Mouse (Mus musculus): ENCODE data around the gene Zfp780b. TPM values are rescaled to one million over a fixed set of nuclear protein-coding genes. Genes with fewer than 3 reads are reported as not detected.
"Not testable (repeated sequence)": the region's sequence is repeated elsewhere in the genome, so short reads cannot be mapped to it uniquely, and the experiment has no call there.

Gene Zfp780b
- polyA plus RNA-seq, 1 experiment from 2014 or later: 24.2 TPM

DNA sequence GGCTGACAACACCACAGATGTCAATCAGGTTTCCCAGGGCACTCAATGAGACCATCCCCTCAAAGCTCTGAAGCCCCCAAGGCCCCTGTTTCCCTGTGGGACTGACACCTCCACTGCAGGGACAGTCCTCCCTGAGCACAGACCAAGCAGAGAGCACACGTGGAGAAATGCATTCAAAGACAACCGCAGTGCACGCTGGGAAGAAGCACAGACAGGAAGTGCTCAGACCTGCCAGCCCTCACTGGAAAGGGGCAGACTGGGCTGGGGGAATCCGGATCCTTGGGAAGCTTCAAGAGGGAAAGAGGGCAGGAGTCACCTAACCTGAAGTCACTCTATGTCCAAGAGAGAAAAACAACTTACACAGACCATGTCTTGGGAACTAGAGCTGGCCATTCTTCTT is 51.9 kb downstream of the Zfp780b start:
- not testable (repeated sequence) for H3K9ac ChIP-seq; H3K27me3 ChIP-seq; H3K4me2 ChIP-seq (replicated peaks); ATAC-seq (ENCODE audit: low FRiP score, low read depth); H3K27ac ChIP-seq; H3K4me1 ChIP-seq; H3K9me3 ChIP-seq; H3K4me3 ChIP-seq
- peaks cover 17% of the 10 kb centered on the region for H3K36me3 ChIP-seq
- WGBS: 50% methylated on average over 4 of the region's 4 CpGs

DNA sequence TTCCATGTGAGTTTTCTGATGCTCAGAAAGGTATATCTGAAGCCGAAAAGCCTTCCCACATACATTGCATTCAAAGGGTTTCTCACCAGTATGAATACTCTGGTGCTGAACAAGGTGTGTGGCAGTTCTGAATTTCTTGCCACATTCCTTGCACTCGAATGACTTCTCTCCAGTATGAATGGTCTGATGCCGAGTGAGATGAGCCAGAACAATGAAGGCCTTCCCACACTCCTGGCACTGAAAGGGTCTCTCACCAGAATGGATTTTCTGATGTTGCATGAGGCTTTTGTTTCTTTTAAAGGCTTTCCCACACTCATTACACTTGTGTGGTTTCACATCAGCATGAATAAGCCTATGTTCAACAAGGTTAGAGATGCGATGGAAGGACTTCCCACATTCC is 68.0 kb downstream of the Zfp780b start:
- not testable (repeated sequence) for H3K4me2 ChIP-seq (replicated peaks); H3K4me1 ChIP-seq; H3K27ac ChIP-seq; H3K27me3 ChIP-seq; ATAC-seq (ENCODE audit: low FRiP score, low read depth); H3K9me3 ChIP-seq; H3K9ac ChIP-seq; H3K4me3 ChIP-seq
- H3K36me3 ChIP-seq: peaks cover 47% of the 10 kb centered on the region
- 86% methylated on average over 4 of the region's 4 CpGs for WGBS

Other genes starting within 250 kb of the Zfp780b start
- 47.5 TPM in 2 replicates for gene Zfp60, start 247.8 kb downstream of the Zfp780b start, polyA plus RNA-seq (2015; fragmentation: Nextera tagmentation; extraction: Ambion mirVana)
- 2.7 TPM in 2 replicates for gene Zfp626, start 172.0 kb downstream of the Zfp780b start, polyA plus RNA-seq (2015; fragmentation: Nextera tagmentation; extraction: Ambion mirVana)
- 9.1 and 10.2 TPM in 2 replicates for gene Zfp59, start 140.6 kb downstream of the Zfp780b start, polyA plus RNA-seq (2015; fragmentation: Nextera tagmentation; extraction: Ambion mirVana)
- 3.4 and 3.6 TPM in 2 replicates for gene Zfp607a, start 121.6 kb downstream of the Zfp780b start, polyA plus RNA-seq (2015; fragmentation: Nextera tagmentation; extraction: Ambion mirVana)
- gene Zfp974, start 49.7 kb downstream of the Zfp780b start, polyA plus RNA-seq (2015; fragmentation: Nextera tagmentation; extraction: Ambion mirVana): 10.0 and 12.0 TPM in 2 replicates
- 4.9 and 5.2 TPM in 2 replicates for gene Zfp850, start 34.9 kb upstream of the Zfp780b start, polyA plus RNA-seq (2015; fragmentation: Nextera tagmentation; extraction: Ambion mirVana)
- gene Psmc4, start 70.9 kb upstream of the Zfp780b start, polyA plus RNA-seq (2015; fragmentation: Nextera tagmentation; extraction: Ambion mirVana): 340 and 343 TPM in 2 replicates
- 0.37 and 0.74 TPM in 2 replicates for gene Fcgbp, start 92.1 kb upstream of the Zfp780b start, polyA plus RNA-seq (2015; fragmentation: Nextera tagmentation; extraction: Ambion mirVana)
- gene 9530053A07Rik, start 150.3 kb upstream of the Zfp780b start, polyA plus RNA-seq (2015; fragmentation: Nextera tagmentation; extraction: Ambion mirVana): 0.03 TPM in 1 of 2 replicates, not detected in the other
- gene Fbl, start 190.5 kb upstream of the Zfp780b start, polyA plus RNA-seq (2015; fragmentation: Nextera tagmentation; extraction: Ambion mirVana): 142 and 151 TPM in 2 replicates
- gene Dyrk1b, start 200.3 kb upstream of the Zfp780b start, polyA plus RNA-seq (2015; fragmentation: Nextera tagmentation; extraction: Ambion mirVana): 15.0 and 16.0 TPM in 2 replicates

Measured in limb, embryonic 13.5 days (tissue).